Mouse (Mus musculus) C2C12 (cell line): ENCODE measurements at regions not wholly inside any gene's neighbourhood (a gene's known extent, or its start where the extent isn't known, plus 50 kb on each side); places are given as distances from the start of the nearest gene placed in this dataset.

Experiments
- H3K27me3 ChIP-seq: one replicate; pipeline ENCODE4 v1.6.1; 2011; ENCODE audit not compliant: control insufficient read depth, insufficient read depth, insufficient read length
- H3K36me3 ChIP-seq: one replicate; pipeline ENCODE4 v1.6.1; 2011; ENCODE audit not compliant: control insufficient read depth, insufficient read depth
- H3K4me3 ChIP-seq: one replicate; pipeline ENCODE4 v1.5.1; 2011; ENCODE audit warnings: mild to moderate bottlenecking, control low read depth; ENCODE audit not compliant: poor library complexity, insufficient read depth, severe bottlenecking
- H3K79me2 ChIP-seq: one replicate; pipeline ENCODE4 v1.6.1; 2011; ENCODE audit not compliant: control insufficient read depth, insufficient read depth
- H3K79me3 ChIP-seq: one replicate; pipeline ENCODE4 v1.6.1; 2011; ENCODE audit warnings: low read depth, control low read depth
- H3ac ChIP-seq: one replicate; pipeline ENCODE3; 2011; ENCODE audit warnings: low read depth; ENCODE audit not compliant: control insufficient read depth, insufficient read length
- CEBPB ChIP-seq: IDR thresholded peaks from one replicate; pipeline ENCODE4 v1.6.1; 2011; ENCODE audit warnings: low read depth, mild to moderate bottlenecking, control low read depth, moderate library complexity
- CTCF ChIP-seq: IDR thresholded peaks from one replicate; pipeline ENCODE4 v1.5.1; 2011; ENCODE audit not compliant: control insufficient read depth, insufficient read depth, insufficient read length
- FOSL1 ChIP-seq: IDR thresholded peaks from one replicate; pipeline ENCODE4 v1.8.0; 2011; ENCODE audit warnings: mild to moderate bottlenecking, low read length; ENCODE audit not compliant: poor library complexity, insufficient read depth, severe bottlenecking
- MAX ChIP-seq: IDR thresholded peaks from one replicate; pipeline ENCODE4 v1.6.1; 2011; ENCODE audit warnings: mild to moderate bottlenecking, control low read depth
- MYOD1 ChIP-seq: IDR thresholded peaks from one replicate; pipeline ENCODE4 v1.6.1; 2011; ENCODE audit warnings: low read depth; ENCODE audit not compliant: control insufficient read depth, insufficient read length
- MYOG ChIP-seq: IDR thresholded peaks from one replicate; pipeline ENCODE4 v1.6.1; 2011; ENCODE audit not compliant: control insufficient read depth, insufficient read length; ENCODE audit errors: extremely low read depth
- USF1 ChIP-seq: IDR thresholded peaks from one replicate; pipeline ENCODE4 v1.6.1; 2011; ENCODE audit warnings: low read depth, mild to moderate bottlenecking, control low read depth, moderate library complexity

DNA sequence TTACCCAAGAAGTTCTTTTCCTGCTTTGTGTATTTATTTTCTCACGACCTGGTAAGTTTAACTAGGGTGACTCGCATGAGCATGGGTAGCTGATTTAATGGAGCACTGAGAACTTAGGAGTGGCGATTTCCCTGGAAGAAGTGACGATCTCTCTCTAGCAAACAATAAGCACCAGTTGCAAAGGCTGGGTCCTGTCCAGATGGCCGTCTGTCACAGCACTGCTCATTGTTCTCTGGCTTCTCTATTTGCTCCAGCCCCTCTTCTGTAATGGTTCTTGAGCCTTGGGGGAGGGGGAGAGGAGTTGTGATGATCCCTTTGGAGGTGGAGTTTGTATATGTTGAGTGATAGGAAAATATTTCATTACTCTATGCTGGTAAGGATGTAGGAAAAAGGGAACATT lies 747.3 kb downstream of the Olfm4 start:
- Histone ChIP-seq H3K79me2 (no peaks in the 10 kb centered on the region), H3K79me3 (no peaks in the 10 kb centered on the region), H3ac (no peak overlapping the region), H3K36me3 (no peaks in the 10 kb centered on the region), H3K4me3 (no peak overlapping the region), H3K27me3 (no peaks in the 10 kb centered on the region)
- no peak for TF ChIP-seq FOSL1
- TF ChIP-seq CEBPB: no peak
- no peak for TF ChIP-seq MAX
- no peak for TF ChIP-seq CTCF
- no peak for TF ChIP-seq MYOD1
- TF ChIP-seq MYOG: no peak
- TF ChIP-seq USF1: no peak
